Mouse (Mus musculus): ENCODE results near the gene Mtus2.
A peak's percentile ranks its signal among the peaks of the same experiment; 100 is the strongest.
"Not testable (repeated sequence)": the region's sequence is repeated elsewhere in the genome, so short reads cannot be mapped to it uniquely, and the experiment has no call there.

Gene Mtus2

GRCm38 (mm10) chr5:148130691-148131457 lies 173.8 kb downstream of the Mtus2 start:
- peak; percentile 69 for DNase-seq

GRCm38 (mm10) chr5:148131458-148132131 lies 174.5 kb downstream of the Mtus2 start:
- no peak for DNase-seq

GRCm38 (mm10) chr5:148133448-148134060 lies 176.4 kb downstream of the Mtus2 start:
- peak; percentile 52 for DNase-seq

- no peak for DNase-seq
Measured at GRCm38 (mm10) chr5:148141662-148142061, 184.5 kb downstream of the Mtus2 start.

- peak; percentile 79 for DNase-seq
Measured at GRCm38 (mm10) chr5:148146200-148146823, 189.2 kb downstream of the Mtus2 start.

GRCm38 (mm10) chr5:148151894-148152599 lies 194.9 kb downstream of the Mtus2 start:
- DNase-seq, result no peak

GRCm38 (mm10) chr5:148152600-148153402 lies 195.7 kb downstream of the Mtus2 start:
- DNase-seq, result no peak

GRCm38 (mm10) chr5:148153403-148153713 lies 196.2 kb downstream of the Mtus2 start:
- no peak for DNase-seq

- no peak for DNase-seq
Measured at GRCm38 (mm10) chr5:148154727-148155126, 197.6 kb downstream of the Mtus2 start.

- DNase-seq, result no peak
Measured at GRCm38 (mm10) chr5:148159328-148159727, 202.2 kb downstream of the Mtus2 start.

GRCm38 (mm10) chr5:148160529-148161154 lies 203.5 kb downstream of the Mtus2 start:
- DNase-seq, result no peak

GRCm38 (mm10) chr5:148165111-148165510 lies 208.0 kb downstream of the Mtus2 start:
- peak; percentile 24 for DNase-seq

GRCm38 (mm10) chr5:148175091-148175490 lies 218.0 kb downstream of the Mtus2 start:
- no peak for DNase-seq

GRCm38 (mm10) chr5:148175742-148176426 lies 218.8 kb downstream of the Mtus2 start:
- no peak for DNase-seq

- DNase-seq, result not testable (repeated sequence)
Measured at GRCm38 (mm10) chr5:148176539-148176938, 219.4 kb downstream of the Mtus2 start.

GRCm38 (mm10) chr5:148179231-148179630 lies 222.1 kb downstream of the Mtus2 start:
- no peak for DNase-seq

- DNase-seq, result no peak
Measured at GRCm38 (mm10) chr5:148180590-148181307, 223.6 kb downstream of the Mtus2 start.

GRCm38 (mm10) chr5:148181308-148181630 lies 224.1 kb downstream of the Mtus2 start:
- no peak for DNase-seq

GRCm38 (mm10) chr5:148181901-148182300 lies 224.8 kb downstream of the Mtus2 start:
- no peak for DNase-seq

- no peak for DNase-seq
Measured at GRCm38 (mm10) chr5:148185898-148186297, 228.8 kb downstream of the Mtus2 start.

Data from right cerebral cortex, adult 18-20 months (tissue).